ENCODE assay signal across 8 mouse cellular contexts in the genomic region with DNA sequence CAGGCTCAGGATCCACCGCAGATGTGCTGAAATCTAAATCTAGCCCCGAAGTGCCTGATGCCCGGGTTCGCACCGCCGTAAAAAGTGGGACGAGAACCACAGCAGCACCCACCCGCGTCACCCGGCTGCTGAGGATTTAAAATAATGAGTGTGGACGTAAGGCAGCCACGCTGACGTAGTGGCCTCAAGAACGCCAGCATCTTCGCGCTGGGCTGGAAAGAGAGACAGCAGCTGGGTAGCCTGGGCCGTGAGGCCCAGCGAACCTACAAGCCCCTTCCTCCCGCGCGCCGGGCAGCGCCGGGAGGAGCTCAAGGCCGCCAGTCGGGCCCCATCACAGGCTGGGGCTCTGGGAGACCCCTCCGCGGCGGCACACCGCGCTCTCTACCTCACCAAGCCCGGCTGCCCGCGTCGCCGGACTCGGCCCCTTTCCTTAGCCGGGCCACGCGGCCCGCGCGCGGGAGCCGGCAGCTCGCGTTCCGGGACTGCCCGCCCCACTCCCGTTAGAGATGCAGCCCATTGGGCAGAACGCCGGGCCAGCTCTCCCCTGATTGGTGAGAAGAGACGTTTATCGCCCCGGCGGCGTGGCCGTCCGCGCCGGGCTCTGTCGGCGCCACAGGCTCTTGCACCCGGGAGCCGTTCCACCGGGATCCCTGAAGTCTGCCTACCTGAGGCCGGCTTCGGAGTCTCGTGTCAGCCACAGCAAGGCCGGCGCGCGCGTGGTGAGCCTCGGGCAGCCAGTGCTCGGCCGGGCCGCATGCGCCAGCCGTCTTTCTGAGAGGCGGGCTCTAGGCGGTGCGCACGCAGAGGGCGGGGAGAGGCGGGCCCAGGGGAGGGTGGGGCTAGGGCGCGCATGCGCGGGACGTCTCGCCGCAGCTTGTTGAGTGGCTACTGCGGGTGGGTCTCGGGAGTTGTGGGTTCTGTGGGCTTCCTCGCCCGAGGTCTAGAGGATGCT. TPM values are rescaled to one million over a fixed set of nuclear protein-coding genes. Genes with fewer than 3 reads are reported as not detected.
DNase-seq lines count a peak whose midpoint lies in the region; ATAC-seq and TF ChIP-seq lines count a peak whose summit lies in the region.

Gene Ctps (minus strand): TSS at position 791 of the 952 bp plus-strand sequence.

- ATAC-seq in CD4-positive, CD25-positive, alpha-beta regulatory T cell, adult 4 months, result peak; percentile 91
- ATAC-seq in heart, embryonic 15.5 days (replicated peaks; ENCODE audit: insufficient number of reproducible peaks, insufficient read depth, low FRiP score, low read depth), result peak; percentile 95
- ATAC-seq in liver, embryonic 14.5 days (ENCODE audit: insufficient read depth), result peak; percentile 97
- peak; percentile 97 for ATAC-seq in neural tube, embryonic 11.5 days (ENCODE audit: insufficient read depth, low FRiP score, low TSS enrichment)
- peak; percentile 96 for ATAC-seq in stomach, postnatal 0 days (ENCODE audit: low FRiP score, low TSS enrichment)

- H3K27me3 ChIP-seq in forebrain, embryonic 10.5 days (ENCODE audit: poor library complexity, severe bottlenecking), result peaks cover 5% of the 10 kb centered on the region; the same call in 1 of the 2 replicates
- no peaks in the 10 kb centered on the region for H3K27me3 ChIP-seq in heart, embryonic 15.5 days
- no peaks in the 10 kb centered on the region for H3K27me3 ChIP-seq in liver, embryonic 14.5 days (ENCODE audit: control insufficient read depth, insufficient read depth, low read length)
- H3K27me3 ChIP-seq in neural tube, embryonic 11.5 days (ENCODE audit: control insufficient read depth, insufficient read depth, low read length), result no peaks in the 10 kb centered on the region
- H3K27me3 ChIP-seq in stomach, postnatal 0 days (ENCODE audit: control insufficient read depth, insufficient read depth, low read length), result no peaks in the 10 kb centered on the region

- peak; percentile 91 for DNase-seq in c-Kit-negative CD71-positive TER-119-positive erythroid progenitor cells, embryonic 14.5 days (ENCODE audit: low read depth, low spot score)
- DNase-seq in forebrain, embryonic 10.5 days (ENCODE audit: extremely low spot score, low spot score), result peak; percentile 98
- DNase-seq in kidney, postnatal 25 days, result peak; percentile 94 to 96
- DNase-seq in liver, embryonic 14.5 days (ENCODE audit: low read depth in 3 of 3, low spot score in 3 of 3), result peak; percentile 85 to 86 (median 86)
- DNase-seq in neural tube, embryonic 11.5 days (ENCODE audit: low spot score), result peak; percentile 98
- peak; percentile 97 for DNase-seq in stomach, postnatal 0 days (ENCODE audit: low spot score)

- no peak for TF ChIP-seq EP300 in liver, embryonic 14.5 days (IDR thresholded peaks at IDR 0.05; ENCODE audit: low read depth)
- TF ChIP-seq EP300 in stomach, postnatal 0 days (optimal IDR thresholded peaks at IDR 0.05), result no peak

- H3K9ac ChIP-seq in heart, embryonic 15.5 days, result peak within 1 kb of the TSS; percentile 89
- peak within 1 kb of the TSS; percentile 89 for H3K9ac ChIP-seq in liver, embryonic 14.5 days (replicated peaks)
- peak within 1 kb of the TSS; percentile 88 for H3K9ac ChIP-seq in neural tube, embryonic 11.5 days (ENCODE audit: low read length)
- H3K9ac ChIP-seq in stomach, postnatal 0 days (ENCODE audit: low read length), result peak within 1 kb of the TSS; percentile 83

- H3K9me3 ChIP-seq in forebrain, embryonic 10.5 days, result no peaks in the 10 kb centered on the region
- no peaks in the 10 kb centered on the region for H3K9me3 ChIP-seq in heart, embryonic 15.5 days (replicated peaks)
- H3K9me3 ChIP-seq in liver, embryonic 14.5 days (ENCODE audit: control insufficient read depth, low read length), result no peaks in the 10 kb centered on the region
- H3K9me3 ChIP-seq in neural tube, embryonic 11.5 days (ENCODE audit: control insufficient read depth, low read length), result no peaks in the 10 kb centered on the region
- no peaks in the 10 kb centered on the region for H3K9me3 ChIP-seq in stomach, postnatal 0 days (ENCODE audit: control insufficient read depth, low read length)

- H3K4me3 ChIP-seq in forebrain, embryonic 10.5 days, result peak within 1 kb of the TSS; percentile 85
- H3K4me3 ChIP-seq in heart, embryonic 15.5 days, result peak within 1 kb of the TSS; percentile 75
- peak within 1 kb of the TSS; percentile 84 to 87 for H3K4me3 ChIP-seq in liver, embryonic 14.5 days (ENCODE audit: insufficient read depth in 1 of 2, low read depth in 2 of 2, low read length in 2 of 2)
- H3K4me3 ChIP-seq in neural tube, embryonic 11.5 days (ENCODE audit: low read depth, low read length), result peak within 1 kb of the TSS; percentile 66
- H3K4me3 ChIP-seq in stomach, postnatal 0 days (ENCODE audit: low read depth, low read length), result peak within 1 kb of the TSS; percentile 68

- WGBS in forebrain, embryonic 10.5 days, result under 1% methylated on average over 97 of the region's 97 CpGs
- under 1% methylated on average over 96 of the region's 97 CpGs for WGBS in heart, embryonic 15.5 days
- WGBS in liver, embryonic 14.5 days (ENCODE audit: insufficient replicate concordance), result under 1% methylated on average over 91 of the region's 97 CpGs
- WGBS in neural tube, embryonic 11.5 days, result under 1% methylated on average over 91 of the region's 97 CpGs
- under 1% methylated on average over 93 of the region's 97 CpGs for WGBS in stomach, postnatal 0 days

- H3K27ac ChIP-seq in forebrain, embryonic 10.5 days, result peak within 1 kb of the TSS; percentile 99
- peak within 1 kb of the TSS; percentile 96 for H3K27ac ChIP-seq in heart, embryonic 15.5 days
- peak within 1 kb of the TSS; percentile 72 for H3K27ac ChIP-seq in liver, embryonic 14.5 days
- peak within 1 kb of the TSS; percentile 85 for H3K27ac ChIP-seq in neural tube, embryonic 11.5 days (ENCODE audit: low read depth, low read length)
- peak within 1 kb of the TSS; percentile 95 for H3K27ac ChIP-seq in stomach, postnatal 0 days (replicated peaks)

- H3K36me3 ChIP-seq in forebrain, embryonic 10.5 days (replicated peaks), result peaks cover 30% of the 10 kb centered on the region
- H3K36me3 ChIP-seq in heart, embryonic 15.5 days, result peaks cover 8% of the 10 kb centered on the region
- H3K36me3 ChIP-seq in liver, embryonic 14.5 days (replicated peaks; ENCODE audit: control insufficient read depth, insufficient read depth, low read depth), result peaks cover 7% of the 10 kb centered on the region
- no peaks in the 10 kb centered on the region; the same call in 1 of the 2 replicates for H3K36me3 ChIP-seq in neural tube, embryonic 11.5 days (ENCODE audit: control insufficient read depth, insufficient read depth, low read length)
- 0 out of 2 replicates have a peak, but pooled peaks cover 1% of the 10 kb centered on the region for H3K36me3 ChIP-seq in stomach, postnatal 0 days (ENCODE audit: control insufficient read depth, insufficient read depth, low read length)

- TF ChIP-seq CTCF in liver, embryonic 14.5 days (IDR thresholded peaks at IDR 0.05; ENCODE audit: low read depth), result no peak
- no peak for TF ChIP-seq CTCF in stomach, postnatal 0 days (IDR thresholded peaks at IDR 0.05; ENCODE audit: low read depth)

- peak within 1 kb of the TSS; percentile 87 for H3K4me2 ChIP-seq in heart, embryonic 15.5 days
- H3K4me2 ChIP-seq in liver, embryonic 14.5 days (ENCODE audit: low read depth), result peak within 1 kb of the TSS; percentile 97
- H3K4me2 ChIP-seq in neural tube, embryonic 11.5 days (ENCODE audit: low read depth), result peak within 1 kb of the TSS; percentile 77
- H3K4me2 ChIP-seq in stomach, postnatal 0 days (replicated peaks; ENCODE audit: low read depth), result peak within 1 kb of the TSS; percentile 93

- peaks cover 37% of the 10 kb centered on the region for H3K4me1 ChIP-seq in forebrain, embryonic 10.5 days
- peaks cover 38% of the 10 kb centered on the region for H3K4me1 ChIP-seq in heart, embryonic 15.5 days (replicated peaks)
- peaks cover 14 to 17% of the 10 kb centered on the region in 2 experiments for H3K4me1 ChIP-seq in liver, embryonic 14.5 days (replicated peaks; ENCODE audit: control insufficient read depth in 2 of 2, insufficient read depth in 2 of 2, low read length in 1 of 2)
- peaks cover 17% of the 10 kb centered on the region for H3K4me1 ChIP-seq in neural tube, embryonic 11.5 days (ENCODE audit: control insufficient read depth, insufficient read depth, low read length)
- H3K4me1 ChIP-seq in stomach, postnatal 0 days (replicated peaks; ENCODE audit: control insufficient read depth, insufficient read depth), result peaks cover 7% of the 10 kb centered on the region; the same call in 1 of the 2 replicates

RNA-seq across cellular contexts. Expression of gene Ctps, which starts in this region (rescaled TPM):
- polyA plus RNA-seq in CD4-positive, CD25-positive, alpha-beta regulatory T cell, adult 4 months (2017; shearing (Covaris generic)), result 10 to 100 TPM; 14.7 to 19.5 TPM
- 152 and 158 TPM in 2 replicates for polyA plus RNA-seq in forebrain, embryonic 10.5 days (2016; fragmentation: Nextera tagmentation; extraction: Ambion mirVana)
- polyA plus RNA-seq in heart, embryonic 15.5 days (2015; fragmentation: Nextera tagmentation; extraction: Ambion mirVana), result 86.3 and 90.7 TPM in 2 replicates
- polyA plus RNA-seq in liver, embryonic 14.5 days (2012; rRNA removed), result 13.4 and 18.9 TPM in 2 replicates
- 32.9 and 36.0 TPM in 2 replicates for polyA plus RNA-seq in liver, embryonic 14.5 days (2014; fragmentation: Nextera tagmentation; extraction: Ambion mirVana)
- 129 and 135 TPM in 2 replicates for polyA plus RNA-seq in neural tube, embryonic 11.5 days (2014; fragmentation: Nextera tagmentation; extraction: Ambion mirVana)
- polyA plus RNA-seq in stomach, postnatal 0 days (2015; fragmentation: Nextera tagmentation; extraction: Ambion mirVana), result 30.9 and 34.1 TPM in 2 replicates

Comparison
In these comparisons a context has a peak if more than half of its experiments do, and no peak if none do; other contexts are left out.
1. Peak in every context shown above with its lines: DNase-seq, ATAC-seq, H3K4me3 ChIP-seq and H3K27ac ChIP-seq.